Mouse (Mus musculus) thymus, adult 2 months (tissue): ENCODE data around the gene Man1a. TPM values are rescaled to one million over a fixed set of nuclear protein-coding genes. Genes with fewer than 3 reads are reported as not detected.
A peak's percentile ranks its signal among the peaks of the same experiment; 100 is the strongest.

Source experiments
- DNase-seq: peaks from one replicate; pipeline ENCODE4 v3.0.0; 2021
- H3K27ac ChIP-seq: fragments of 200-500 bp; 2 replicates; pipeline ENCODE4 v1.5.1; 2012; ENCODE audit warnings: low read length, control low read depth; ENCODE audit not compliant: control insufficient read depth, insufficient read depth
- H3K27me3 ChIP-seq: fragments of 200-500 bp; 2 replicates; pipeline ENCODE4 v1.6.1; 2012; ENCODE audit warnings: mild to moderate bottlenecking, low read length, moderate library complexity, mixed read lengths; ENCODE audit not compliant: control insufficient read depth, insufficient read depth
- H3K36me3 ChIP-seq: fragments of 200-500 bp; 2 replicates; pipeline ENCODE4 v1.6.1; 2012; ENCODE audit warnings: mild to moderate bottlenecking, low read length, moderate library complexity; ENCODE audit not compliant: control insufficient read depth, insufficient read depth
- H3K4me1 ChIP-seq: fragments of 200-500 bp; replicated peaks from 2 replicates; pipeline ENCODE4 v1.6.1; 2012; ENCODE audit warnings: low read length; ENCODE audit not compliant: control insufficient read depth, insufficient read depth
- H3K4me3 ChIP-seq: fragments of 200-500 bp; 2 replicates; pipeline ENCODE4 v1.5.1; 2012; ENCODE audit warnings: mild to moderate bottlenecking, low read length, control low read depth, moderate library complexity; ENCODE audit not compliant: control insufficient read depth, insufficient read depth
- CTCF ChIP-seq: fragments of 200-500 bp; IDR thresholded peaks from 2 replicates; pipeline ENCODE4 v1.5.1; 2012; ENCODE audit warnings: mild to moderate bottlenecking, control low read depth, low read length, moderate library complexity, borderline replicate concordance; ENCODE audit not compliant: control insufficient read depth, poor library complexity, insufficient read depth; ENCODE audit errors: extremely low read depth
- POLR2A ChIP-seq: fragments of 200-500 bp; IDR thresholded peaks from 2 replicates; pipeline ENCODE4 v1.6.1; 2012; ENCODE audit warnings: mild to moderate bottlenecking, low read length, control low read depth, moderate library complexity; ENCODE audit not compliant: control insufficient read depth, poor library complexity, insufficient read depth; ENCODE audit errors: extremely low read depth
- WGBS: fragments of 180-500 bp; shearing (Covaris S2); methylation state at CpG from one replicate; pipeline ENCODE4 v1.1.7; 2018; 5-methylcytosine and 5-hydroxymethylcytosine counted together
- polyA plus RNA-seq: library from polyadenylated mRNA; depleted of rRNA; stranded (reverse); fragments of >200 nt; gene quantifications from 2 replicates; pipeline ENCODE4 v1.2.3, GENCODE M21; 2012

Man1a gene
- polyA plus RNA-seq, 1 experiment = 26.5 TPM

DNA sequence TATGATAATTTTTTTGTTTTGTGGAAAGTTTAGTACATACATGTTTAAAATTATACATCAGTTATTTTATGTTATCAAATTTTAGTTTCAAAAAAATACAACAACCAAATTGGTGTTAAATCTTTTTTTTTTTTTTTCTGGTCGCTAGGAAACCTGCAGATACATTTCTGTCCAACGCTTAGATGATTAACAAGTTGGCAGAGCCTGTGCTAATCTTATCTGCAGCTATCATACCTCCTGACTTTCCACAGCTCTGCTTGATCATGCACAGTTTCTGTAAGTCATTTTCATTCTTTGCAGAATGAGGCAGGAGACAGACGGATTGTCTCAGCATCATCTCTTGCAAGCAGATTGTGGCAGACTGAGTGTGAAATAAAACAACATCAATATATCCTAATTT is 69.5 kb downstream of the Man1a start:
- H3K27ac ChIP-seq = no peak overlapping the region
- peaks cover 11% of the 10 kb centered on the region for H3K4me1 ChIP-seq
- H3K4me3 ChIP-seq = no peak overlapping the region
- DNase-seq = no peak
- WGBS = 85% methylated on average over 3 of the region's 3 CpGs
- H3K27me3 ChIP-seq = no peaks in the 10 kb centered on the region
- TF ChIP-seq CTCF = no peak
- H3K36me3 ChIP-seq = peaks cover 3% of the 10 kb centered on the region; the same call in 1 of the 2 replicates

DNA sequence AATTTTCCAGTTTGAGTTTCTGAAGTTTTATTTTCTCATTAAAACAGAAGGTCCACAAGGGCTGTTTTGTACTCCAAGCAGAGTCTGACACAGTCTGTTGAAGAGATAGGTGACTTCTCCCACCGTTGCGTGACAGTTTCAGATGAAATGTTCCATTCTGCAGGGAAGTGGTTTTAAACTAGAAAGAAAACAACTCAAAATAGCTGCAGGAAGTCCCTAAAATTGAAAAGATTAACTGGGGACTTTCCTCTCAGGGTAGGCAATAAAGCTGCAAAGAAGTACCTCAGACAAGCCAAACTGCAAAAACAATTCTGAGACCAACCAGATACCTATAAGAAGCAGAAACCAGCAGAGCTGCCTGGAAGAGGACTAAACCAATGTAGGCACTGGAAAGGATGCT is 70.6 kb downstream of the Man1a start:
- no peaks in the 10 kb centered on the region for H3K27me3 ChIP-seq
- 42% methylated on average over 2 of the region's 2 CpGs for WGBS
- no peak for DNase-seq
- no peak for TF ChIP-seq POLR2A
- TF ChIP-seq CTCF = no peak
- peak overlapping the region; percentile 82 for H3K27ac ChIP-seq
- peaks cover 11% of the 10 kb centered on the region for H3K4me1 ChIP-seq
- peaks cover 3% of the 10 kb centered on the region; the same call in 1 of the 2 replicates for H3K36me3 ChIP-seq
- no peak overlapping the region for H3K4me3 ChIP-seq

DNA sequence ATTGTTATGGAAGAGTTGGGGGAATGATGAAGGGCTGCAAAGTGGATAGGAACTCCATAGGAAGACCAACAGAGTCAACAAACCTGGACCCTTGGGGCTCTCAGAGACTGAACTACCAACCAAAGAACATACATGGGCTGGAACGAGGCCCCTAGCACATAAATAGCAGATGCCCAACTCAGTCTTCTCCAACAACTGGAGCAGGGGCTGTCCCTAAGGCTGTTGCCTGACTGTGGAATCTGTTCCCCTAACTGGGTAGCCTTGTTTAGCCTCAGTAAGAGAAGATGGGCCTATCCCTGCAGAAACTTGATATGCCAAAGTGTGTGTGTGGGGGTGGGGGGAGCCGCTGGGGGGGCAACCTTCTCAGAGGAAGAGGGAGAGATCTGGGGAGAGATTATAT is 73.5 kb downstream of the Man1a start:
- peaks cover 3% of the 10 kb centered on the region; the same call in 1 of the 2 replicates for H3K36me3 ChIP-seq

GRCm38 (mm10) chr10:53997301-53997700 is 79.1 kb downstream of the Man1a start:
- H3K4me1 ChIP-seq = no peaks in the 10 kb centered on the region
- no peak for DNase-seq
- 98% methylated on average over 13 of the region's 13 CpGs for WGBS
- no peak overlapping the region for H3K27ac ChIP-seq
- no peaks in the 10 kb centered on the region for H3K36me3 ChIP-seq
- no peak overlapping the region for H3K4me3 ChIP-seq
- H3K27me3 ChIP-seq = no peaks in the 10 kb centered on the region
- no peak for TF ChIP-seq POLR2A
- no peak for TF ChIP-seq CTCF

More for the DNA sequence above, 73.5 kb downstream of the Man1a start:
- Histone ChIP-seq H3K4me1 (peaks cover 6% of the 10 kb centered on the region), H3K27me3 (no peaks in the 10 kb centered on the region), H3K4me3 (no peak overlapping the region), H3K27ac (no peak overlapping the region)
- TF ChIP-seq CTCF (no peak), POLR2A (no peak)
- no peak for DNase-seq
- 89% methylated on average over 2 of the region's 2 CpGs for WGBS

DNA sequence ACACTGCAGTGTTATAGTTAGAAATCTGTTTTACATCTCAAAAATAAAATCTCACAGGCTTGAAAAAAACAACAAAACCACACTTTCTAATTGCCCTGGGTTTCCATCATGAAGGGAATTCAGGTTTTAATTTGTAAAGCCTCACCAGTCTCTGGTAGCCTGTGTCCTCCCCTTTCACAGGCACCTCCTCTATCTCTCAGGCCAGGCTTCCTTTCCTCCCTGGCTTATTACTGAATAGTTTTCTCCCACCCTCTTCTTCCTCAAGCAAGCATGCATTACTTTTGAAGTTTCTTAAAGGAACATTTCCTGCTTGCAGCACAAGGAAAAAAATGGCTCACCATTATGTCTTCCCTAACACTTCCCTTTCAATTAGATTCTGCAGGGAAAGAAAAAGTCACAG is 80.2 kb downstream of the Man1a start:
- Histone ChIP-seq H3K4me1 (no peaks in the 10 kb centered on the region), H3K36me3 (no peaks in the 10 kb centered on the region), H3K27me3 (no peaks in the 10 kb centered on the region), H3K27ac (no peak overlapping the region), H3K4me3 (no peak overlapping the region)
- no peak for TF ChIP-seq POLR2A
- TF ChIP-seq CTCF = no peak
- no peak for DNase-seq

- no peak for DNase-seq
- Histone ChIP-seq H3K4me3 (no peak overlapping the region), H3K36me3 (no peaks in the 10 kb centered on the region), H3K27ac (no peak overlapping the region), H3K27me3 (no peaks in the 10 kb centered on the region), H3K4me1 (no peaks in the 10 kb centered on the region)
- 100% methylated on average over 3 of the region's 3 CpGs for WGBS
- TF ChIP-seq CTCF = no peak
- TF ChIP-seq POLR2A = no peak
These were observed 81.8 kb downstream of the Man1a start for GRCm38 (mm10) chr10:53994591-53994990.

DNA sequence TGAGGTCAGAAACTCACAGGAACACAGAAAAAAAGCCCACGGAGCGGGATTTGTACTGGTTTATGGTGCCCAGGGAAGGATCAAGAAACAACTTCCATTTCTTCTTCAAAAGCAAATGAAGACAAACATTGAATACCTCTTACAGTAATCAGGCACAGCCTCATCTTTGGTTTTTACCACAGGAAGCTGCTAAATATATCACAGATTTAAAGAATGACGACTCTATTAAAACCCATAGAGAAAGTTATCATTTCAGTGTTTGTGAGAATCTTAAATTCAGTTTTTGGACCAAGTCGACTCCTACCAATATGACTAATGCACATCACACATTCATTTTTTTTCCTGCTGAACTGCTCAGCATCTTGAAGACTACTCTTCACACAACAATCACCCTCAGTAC is 86.0 kb downstream of the Man1a start:
- no peaks in the 10 kb centered on the region for H3K4me1 ChIP-seq
- H3K27me3 ChIP-seq = no peaks in the 10 kb centered on the region
- TF ChIP-seq CTCF (no peak), POLR2A (no peak)
- WGBS = 52% methylated on average over 4 of the region's 4 CpGs
- H3K36me3 ChIP-seq = no peaks in the 10 kb centered on the region
- H3K4me3 ChIP-seq = no peak overlapping the region
- no peak overlapping the region for H3K27ac ChIP-seq
- DNase-seq = no peak
